26 mouse cellular contexts compared by ENCODE assay signal in the genomic region with DNA sequence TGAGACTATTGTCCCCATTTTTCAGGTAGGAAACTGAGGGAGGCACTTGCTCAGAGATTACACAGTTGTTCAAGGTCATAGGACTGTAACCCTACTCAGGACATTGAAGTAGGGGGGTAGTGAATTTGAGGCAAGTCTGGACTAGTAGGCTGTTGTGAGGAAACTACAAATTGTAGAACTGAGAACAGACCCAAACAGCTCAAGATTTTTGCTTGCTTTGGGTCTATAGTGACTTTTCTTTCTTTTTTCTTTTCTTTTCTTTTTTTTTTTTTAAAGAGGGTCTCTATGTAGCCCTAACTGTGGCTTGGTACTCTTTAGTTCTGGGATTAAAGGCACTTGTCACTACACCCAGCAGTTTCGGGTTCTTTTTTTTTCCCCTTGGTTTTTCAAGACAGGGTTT. TPM values are rescaled to one million over a fixed set of nuclear protein-coding genes. Genes with fewer than 3 reads are reported as not detected.
DNase-seq lines count a peak whose midpoint lies in the region; ATAC-seq and TF ChIP-seq lines count a peak whose summit lies in the region.
"Had no signal": no experiment of that assay in that cellular context is flagged by ENCODE, and none has a peak within 500 bp of the region (broad histone marks: within the 10 kb centered on the region; RNA-seq: fewer than 3 reads in every experiment).

No protein-coding gene starts in this region.

- no peak for ATAC-seq in liver, postnatal 0 days
- ATAC-seq in stomach, embryonic 16.5 days (ENCODE audit: insufficient read depth, low FRiP score), result no peak
- no peak for ATAC-seq in kidney, embryonic 15.5 days (replicated peaks; ENCODE audit: low FRiP score)
- ATAC-seq in midbrain, embryonic 15.5 days (replicated peaks), result no peak
- ATAC-seq: forebrain, embryonic 13.5 days; forebrain, embryonic 15.5 days; forebrain, postnatal 0 days had no signal

- H3K27ac ChIP-seq in liver, postnatal 0 days (ENCODE audit: low read depth), result peak overlapping the region; percentile 3; the same call in 1 of the 2 replicates
- H3K27ac ChIP-seq in MEL (ENCODE audit: control insufficient read depth, low read depth, low read length), result peak overlapping the region; percentile 20; the same call in 1 of the 2 replicates
- peak overlapping the region; percentile 41; the same call in 1 of the 2 replicates for H3K27ac ChIP-seq in stomach, embryonic 16.5 days (ENCODE audit: low read length)
- no peak overlapping the region for H3K27ac ChIP-seq in kidney, embryonic 15.5 days
- H3K27ac ChIP-seq in midbrain, embryonic 15.5 days, result no peak overlapping the region
- H3K27ac ChIP-seq: embryonic facial prominence, embryonic 13.5 days; forebrain, embryonic 10.5 days; forebrain, embryonic 13.5 days; forebrain, embryonic 15.5 days had no signal

- H3K4me3 ChIP-seq in liver, postnatal 0 days (ENCODE audit: low read depth, low read length), result no peak overlapping the region
- no peak overlapping the region for H3K4me3 ChIP-seq in MEL (ENCODE audit: control insufficient read depth in 1 of 2, insufficient read depth in 1 of 2, low read depth in 2 of 2, low read length in 2 of 2)
- no peak overlapping the region for H3K4me3 ChIP-seq in stomach, embryonic 16.5 days (replicated peaks; ENCODE audit: low read length)
- no peak overlapping the region for H3K4me3 ChIP-seq in kidney, embryonic 15.5 days (replicated peaks)
- H3K4me3 ChIP-seq in midbrain, embryonic 15.5 days, result no peak overlapping the region
- H3K4me3 ChIP-seq: embryonic facial prominence, embryonic 13.5 days; embryonic facial prominence, embryonic 15.5 days; erythroblast, embryonic 14.5 days; forebrain, embryonic 10.5 days; forebrain, embryonic 13.5 days; forebrain, embryonic 15.5 days had no signal

- no peak for TF ChIP-seq RAD21 in MEL (IDR thresholded peaks at IDR 0.05; ENCODE audit: low read depth, low read length)

- no peak for DNase-seq in liver, postnatal 0 days
- DNase-seq in liver (no peak), MEL (ENCODE audit: low read depth, low spot score) (no peak)
- no peak for DNase-seq in heart, postnatal 4 days
- DNase-seq: adrenal gland, adult 2 months; adrenal gland, postnatal 25 days; cerebellum, adult 11 months; cerebellum, adult 18-20 months; cerebellum, adult 8-10 months; cerebellum, adult 9-11 months; cerebellum, postnatal 14 days; cerebellum, postnatal 36 days; embryo, embryonic 11 days; forebrain, postnatal 0 days had no signal

- TF ChIP-seq EP300 in liver, postnatal 0 days (IDR thresholded peaks at IDR 0.05; ENCODE audit: low read depth), result no peak
- TF ChIP-seq EP300 in MEL (IDR thresholded peaks at IDR 0.05; ENCODE audit: low read depth in 1 of 2, low read length in 2 of 2), result no peak

- H3K27me3 ChIP-seq in liver, postnatal 0 days (ENCODE audit: insufficient read depth, low read length), result no peaks in the 10 kb centered on the region
- H3K27me3 ChIP-seq in MEL (ENCODE audit: control insufficient read depth in 1 of 2, insufficient read depth in 2 of 2, low read length in 2 of 2), result no peaks in the 10 kb centered on the region
- H3K27me3 ChIP-seq in stomach, embryonic 16.5 days (ENCODE audit: control insufficient read depth, insufficient read depth, low read length), result no peaks in the 10 kb centered on the region
- H3K27me3 ChIP-seq in kidney, embryonic 15.5 days, result no peaks in the 10 kb centered on the region
- no peaks in the 10 kb centered on the region for H3K27me3 ChIP-seq in midbrain, embryonic 15.5 days (replicated peaks)
- H3K27me3 ChIP-seq: embryonic facial prominence, embryonic 13.5 days; embryonic facial prominence, embryonic 15.5 days; forebrain, embryonic 13.5 days; forebrain, embryonic 15.5 days had no signal

- H3K36me3 ChIP-seq in liver, postnatal 0 days (replicated peaks; ENCODE audit: insufficient read depth, low read length), result no peaks in the 10 kb centered on the region
- H3K36me3 ChIP-seq in MEL (ENCODE audit: control insufficient read depth in 1 of 2, insufficient read depth in 2 of 2, low read length in 2 of 2), result peaks cover 0 to 27% of the 10 kb centered on the region in 2 experiments; a peak in 2 of 4 replicates
- no peaks in the 10 kb centered on the region for H3K36me3 ChIP-seq in stomach, embryonic 16.5 days (ENCODE audit: control insufficient read depth, insufficient read depth, low read length)
- peaks cover 14% of the 10 kb centered on the region for H3K36me3 ChIP-seq in kidney, embryonic 15.5 days
- peaks cover 5% of the 10 kb centered on the region; the same call in 1 of the 2 replicates for H3K36me3 ChIP-seq in midbrain, embryonic 15.5 days (replicated peaks)

- WGBS in liver, postnatal 0 days (ENCODE audit: insufficient replicate concordance), result 86% methylated on average over 1 of the region's 1 CpGs
- WGBS in stomach, embryonic 16.5 days, result 89% methylated on average over 1 of the region's 1 CpGs
- WGBS in kidney, embryonic 15.5 days, result 95% methylated on average over 1 of the region's 1 CpGs
- 97% methylated on average over 1 of the region's 1 CpGs for WGBS in midbrain, embryonic 15.5 days

- peaks cover 28% of the 10 kb centered on the region for H3K4me1 ChIP-seq in liver, postnatal 0 days (ENCODE audit: insufficient read depth)
- H3K4me1 ChIP-seq in MEL (ENCODE audit: control insufficient read depth in 1 of 2, insufficient read depth in 2 of 2, low read length in 2 of 2), result peaks cover 0 to 30% of the 10 kb centered on the region in 2 experiments; a peak in 3 of 4 replicates
- H3K4me1 ChIP-seq in stomach, embryonic 16.5 days (ENCODE audit: control insufficient read depth, insufficient read depth, low read length), result peaks cover 14% of the 10 kb centered on the region
- H3K4me1 ChIP-seq in kidney, embryonic 15.5 days, result peaks cover 40% of the 10 kb centered on the region
- peaks cover 32% of the 10 kb centered on the region for H3K4me1 ChIP-seq in midbrain, embryonic 15.5 days

- no peak for TF ChIP-seq CTCF in liver, postnatal 0 days (IDR thresholded peaks at IDR 0.05; ENCODE audit: low read depth)
- no peak for TF ChIP-seq CTCF in MEL (IDR thresholded peaks at IDR 0.05 in 2 of 3, conservative IDR thresholded peaks at IDR 0.05 in 1 of 3; ENCODE audit: control insufficient read depth in 1 of 3, insufficient read depth in 1 of 3, low read depth in 2 of 3, low read length in 3 of 3, poor library complexity in 1 of 3, severe bottlenecking in 1 of 3)

- no peak overlapping the region for H3K4me2 ChIP-seq in liver, postnatal 0 days (ENCODE audit: low read depth, low read length)
- H3K4me2 ChIP-seq in stomach, embryonic 16.5 days (ENCODE audit: low read depth, low read length), result no peak overlapping the region
- no peak overlapping the region for H3K4me2 ChIP-seq in kidney, embryonic 15.5 days
- no peak overlapping the region for H3K4me2 ChIP-seq in midbrain, embryonic 15.5 days
- H3K4me2 ChIP-seq: embryonic facial prominence, embryonic 13.5 days; embryonic facial prominence, embryonic 15.5 days; forebrain, embryonic 13.5 days; forebrain, embryonic 15.5 days had no signal

- peaks cover 27% of the 10 kb centered on the region for H3K79me2 ChIP-seq in MEL (ENCODE audit: control insufficient read depth, insufficient read depth, low read length, poor library complexity)

- no peak overlapping the region for H3K9ac ChIP-seq in liver, postnatal 0 days (replicated peaks)
- no peak overlapping the region for H3K9ac ChIP-seq in MEL (ENCODE audit: control insufficient read depth, low read depth, low read length, poor library complexity, severe bottlenecking)
- H3K9ac ChIP-seq in stomach, embryonic 16.5 days (ENCODE audit: low read length), result no peak overlapping the region
- no peak overlapping the region for H3K9ac ChIP-seq in kidney, embryonic 15.5 days
- no peak overlapping the region for H3K9ac ChIP-seq in midbrain, embryonic 15.5 days
- H3K9ac ChIP-seq: embryonic facial prominence, embryonic 13.5 days; embryonic facial prominence, embryonic 15.5 days; forebrain, embryonic 13.5 days; forebrain, embryonic 15.5 days; forebrain, postnatal 0 days had no signal

- no peaks in the 10 kb centered on the region for H3K9me3 ChIP-seq in liver, postnatal 0 days (ENCODE audit: low read length)
- H3K9me3 ChIP-seq in MEL (replicated peaks; ENCODE audit: insufficient read depth, low read length), result no peaks in the 10 kb centered on the region
- H3K9me3 ChIP-seq in stomach, embryonic 16.5 days (replicated peaks; ENCODE audit: control insufficient read depth, low read length), result no peaks in the 10 kb centered on the region
- no peaks in the 10 kb centered on the region for H3K9me3 ChIP-seq in kidney, embryonic 15.5 days (replicated peaks)
- no peaks in the 10 kb centered on the region for H3K9me3 ChIP-seq in midbrain, embryonic 15.5 days
- H3K9me3 ChIP-seq: embryonic facial prominence, embryonic 13.5 days; embryonic facial prominence, embryonic 15.5 days; forebrain, embryonic 10.5 days; forebrain, embryonic 13.5 days; forebrain, embryonic 15.5 days; G1E had no signal

- TF ChIP-seq POLR2A in MEL (IDR thresholded peaks at IDR 0.05; ENCODE audit: control insufficient read depth in 1 of 2, insufficient read depth in 1 of 2, low read depth in 1 of 2, low read length in 2 of 2, poor library complexity in 1 of 2), result no peak

RNA-seq across cellular contexts. Expression of a gene that starts 2.9 kb away (rescaled TPM):
- polyA plus RNA-seq in liver, postnatal 0 days (2015; fragmentation: Nextera tagmentation; extraction: Ambion mirVana), result 19.2 and 21.1 TPM in 2 replicates
- total RNA-seq in MEL (2012; rRNA removed), result 31.4 and 37.5 TPM in 2 replicates
- polyA plus RNA-seq in MEL (2012; ENCODE audit: insufficient read depth in 1 of 2, insufficient read length in 2 of 2, low read depth in 1 of 2, low replicate concordance in 2 of 2, missing spikeins in 1 of 2), result 10 to 100 TPM in 1 of 2 experiments, not detected in 1; 47.2 TPM
- polyA plus RNA-seq in stomach, embryonic 16.5 days (2015; fragmentation: Nextera tagmentation; extraction: Ambion mirVana), result 26.7 and 29.0 TPM in 2 replicates
- 25.1 and 26.7 TPM in 2 replicates for polyA plus RNA-seq in kidney, embryonic 15.5 days (2015; fragmentation: Nextera tagmentation; extraction: Ambion mirVana)
- 8.1 and 9.8 TPM in 2 replicates for polyA plus RNA-seq in midbrain, embryonic 15.5 days (2015; fragmentation: Nextera tagmentation; extraction: Ambion mirVana)
- 10 to 100 TPM; 14.7 to 14.8 TPM for total RNA-seq in heart, postnatal 4 days (2021)

RNA-seq across cellular contexts. Expression of a gene that starts 3.9 kb away (rescaled TPM):
- 5.5 and 7.3 TPM in 2 replicates for polyA plus RNA-seq in liver, postnatal 0 days (2015; fragmentation: Nextera tagmentation; extraction: Ambion mirVana)
- total RNA-seq in MEL (2012; rRNA removed), result 9.2 and 10.3 TPM in 2 replicates
- polyA plus RNA-seq in MEL (2012; ENCODE audit: insufficient read depth in 1 of 2, insufficient read length in 2 of 2, low read depth in 1 of 2, low replicate concordance in 2 of 2, missing spikeins in 1 of 2), result 10 to 100 TPM in 1 of 2 experiments, not detected in 1; 55.9 TPM
- polyA plus RNA-seq in stomach, embryonic 16.5 days (2015; fragmentation: Nextera tagmentation; extraction: Ambion mirVana), result 10.5 and 16.4 TPM in 2 replicates
- 23.2 and 25.9 TPM in 2 replicates for polyA plus RNA-seq in kidney, embryonic 15.5 days (2015; fragmentation: Nextera tagmentation; extraction: Ambion mirVana)
- polyA plus RNA-seq in midbrain, embryonic 15.5 days (2015; fragmentation: Nextera tagmentation; extraction: Ambion mirVana), result 21.5 and 21.6 TPM in 2 replicates
- 10 to 100 TPM; 30.8 to 32.0 TPM for total RNA-seq in heart, postnatal 4 days (2021)

RNA-seq across cellular contexts. Expression of a gene that starts 12.9 kb away (rescaled TPM):
- polyA plus RNA-seq in liver, postnatal 0 days (2015; fragmentation: Nextera tagmentation; extraction: Ambion mirVana), result 0.26 TPM in 1 of 2 replicates, not detected in the other
- 0.73 and 0.88 TPM in 2 replicates for total RNA-seq in MEL (2012; rRNA removed)
- 1 to 10 TPM in 1 of 2 experiments, not detected in 1; 1.3 TPM for polyA plus RNA-seq in MEL (2012; ENCODE audit: insufficient read depth in 1 of 2, insufficient read length in 2 of 2, low read depth in 1 of 2, low replicate concordance in 2 of 2, missing spikeins in 1 of 2)
- polyA plus RNA-seq in stomach, embryonic 16.5 days (2015; fragmentation: Nextera tagmentation; extraction: Ambion mirVana), result not detected in 2 replicates
- polyA plus RNA-seq in kidney, embryonic 15.5 days (2015; fragmentation: Nextera tagmentation; extraction: Ambion mirVana), result not detected in 2 replicates
- not detected in 2 replicates for polyA plus RNA-seq in midbrain, embryonic 15.5 days (2015; fragmentation: Nextera tagmentation; extraction: Ambion mirVana)
- 1 to 10 TPM; 3.0 to 3.2 TPM for total RNA-seq in heart, postnatal 4 days (2021)
- polyA plus RNA-seq: adrenal gland, adult 2 months; brain, embryonic 14.5 days; embryonic facial prominence, embryonic 11.5 days; embryonic facial prominence, embryonic 13.5 days; embryonic facial prominence, embryonic 15.5 days; erythroblast, embryonic 14.5 days; forebrain, embryonic 10.5 days; forebrain, embryonic 13.5 days; forebrain, embryonic 15.5 days; forebrain, postnatal 0 days had no signal

RNA-seq across cellular contexts. Expression of a gene that starts 27.8 kb away (rescaled TPM):
- polyA plus RNA-seq in liver, postnatal 0 days (2015; fragmentation: Nextera tagmentation; extraction: Ambion mirVana), result 218 and 224 TPM in 2 replicates
- total RNA-seq in MEL (2012; rRNA removed), result 0.59 and 1.4 TPM in 2 replicates
- polyA plus RNA-seq in MEL (2012; ENCODE audit: insufficient read depth in 1 of 2, insufficient read length in 2 of 2, low read depth in 1 of 2, low replicate concordance in 2 of 2, missing spikeins in 1 of 2), result under 1 TPM in 1 of 2 experiments, not detected in 1; 0.75 TPM
- 35.2 and 36.1 TPM in 2 replicates for polyA plus RNA-seq in stomach, embryonic 16.5 days (2015; fragmentation: Nextera tagmentation; extraction: Ambion mirVana)
- 23.0 and 27.6 TPM in 2 replicates for polyA plus RNA-seq in kidney, embryonic 15.5 days (2015; fragmentation: Nextera tagmentation; extraction: Ambion mirVana)
- polyA plus RNA-seq in midbrain, embryonic 15.5 days (2015; fragmentation: Nextera tagmentation; extraction: Ambion mirVana), result 8.9 and 10.2 TPM in 2 replicates
- total RNA-seq in heart, postnatal 4 days (2021), result 10 to 100 TPM in 1 of 2 experiments, 1 to 10 TPM in 1; 9.6 to 10.3 TPM

RNA-seq across cellular contexts. Expression of a gene that starts 28.2 kb away (rescaled TPM):
- polyA plus RNA-seq in liver, postnatal 0 days (2015; fragmentation: Nextera tagmentation; extraction: Ambion mirVana), result 1.6 and 1.9 TPM in 2 replicates
- 37.7 and 46.7 TPM in 2 replicates for total RNA-seq in MEL (2012; rRNA removed)
- 10 to 100 TPM in 1 of 2 experiments, not detected in 1; 58.3 TPM for polyA plus RNA-seq in MEL (2012; ENCODE audit: insufficient read depth in 1 of 2, insufficient read length in 2 of 2, low read depth in 1 of 2, low replicate concordance in 2 of 2, missing spikeins in 1 of 2)
- polyA plus RNA-seq in stomach, embryonic 16.5 days (2015; fragmentation: Nextera tagmentation; extraction: Ambion mirVana), result 2.8 and 3.2 TPM in 2 replicates
- polyA plus RNA-seq in kidney, embryonic 15.5 days (2015; fragmentation: Nextera tagmentation; extraction: Ambion mirVana), result 5.6 and 6.8 TPM in 2 replicates
- polyA plus RNA-seq in midbrain, embryonic 15.5 days (2015; fragmentation: Nextera tagmentation; extraction: Ambion mirVana), result 10.8 and 12.1 TPM in 2 replicates
- total RNA-seq in heart, postnatal 4 days (2021), result 1 to 10 TPM; 6.0 TPM

Comparison
In these comparisons a context has a peak if more than half of its experiments do, and no peak if none do; other contexts are left out.
1. H3K27ac ChIP-seq: peak in liver, postnatal 0 days (single experiment), MEL (single experiment) and stomach, embryonic 16.5 days (single experiment); none in kidney, embryonic 15.5 days (single experiment) and midbrain, embryonic 15.5 days (single experiment).